Mouse (Mus musculus) adrenal gland, postnatal 25 days (tissue): Measurements from ENCODE around the gene Ppp2r2c. TPM values are rescaled to one million over a fixed set of nuclear protein-coding genes. Genes with fewer than 3 reads are reported as not detected.
A peak's percentile ranks its signal among the peaks of the same experiment; 100 is the strongest.

ENCODE experiments used
- DNase-seq: peaks from one replicate; pipeline ENCODE4 v3.0.0; 2021; ENCODE audit warnings: mixed read lengths
- long read RNA-seq: library from polyadenylated mRNA; stranded (forward); transcript quantifications from one replicate; pipeline ENCODE4 v2.0.0, GENCODE M21; 2021
- total RNA-seq: library from RNA; stranded (reverse); gene quantifications from 2 replicates; pipeline ENCODE4 v1.2.3, GENCODE M21; 2021

Ppp2r2c gene
- 4.7 and 7.5 TPM in 2 replicates for total RNA-seq
- long read RNA-seq, full-length matches to known transcripts, result 2 of 2 reads
- long read RNA-seq, partial matches to known transcripts, result 0 of 2 reads
- long read RNA-seq, other reads (novel, unspliced or antisense), result 0 of 2 reads

DNA sequence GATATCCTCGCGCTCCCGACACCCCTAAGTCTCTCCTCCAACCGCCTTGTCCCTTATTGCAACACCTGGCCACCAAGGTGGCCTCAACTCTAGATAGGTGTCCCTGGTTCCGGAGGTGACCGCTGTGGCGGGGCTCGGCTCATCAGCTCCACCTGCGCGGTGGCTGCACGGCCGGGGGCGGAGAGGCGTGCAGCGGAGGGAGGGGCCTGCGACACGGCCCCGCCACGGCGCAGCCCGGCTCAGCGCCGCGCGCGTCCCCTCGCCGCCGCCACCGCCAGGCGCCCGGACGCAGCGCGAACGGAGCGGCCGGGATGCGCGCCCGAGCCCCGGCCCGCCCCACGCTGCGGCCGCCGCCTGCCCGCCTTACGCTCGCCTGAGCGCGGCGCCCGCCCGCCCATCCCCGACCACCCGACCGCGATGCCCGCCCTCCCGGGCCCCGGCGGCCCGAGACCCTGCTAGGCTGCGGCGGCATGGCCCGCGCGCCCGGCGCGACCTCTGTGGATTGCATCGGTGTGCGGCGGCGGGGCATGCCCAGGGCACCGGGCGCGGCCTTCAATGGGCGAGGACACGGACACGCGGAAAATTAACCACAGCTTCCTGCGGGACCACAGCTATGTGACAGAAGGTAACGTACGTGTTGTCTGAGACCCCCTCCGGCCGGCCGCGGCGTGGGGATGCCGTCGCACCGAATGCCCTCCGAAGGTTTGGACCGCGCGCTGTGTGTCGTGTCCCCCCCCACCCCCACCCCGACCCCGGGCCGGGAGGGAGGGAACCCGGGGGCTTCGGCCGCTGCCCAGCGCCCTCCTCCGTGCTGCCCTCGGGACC lies at the start of gene Ppp2r2c:
Gene Ppp2r2c (plus strand): TSS at position 248 of the 825 bp plus-strand sequence.
- no peak for DNase-seq

DNA sequence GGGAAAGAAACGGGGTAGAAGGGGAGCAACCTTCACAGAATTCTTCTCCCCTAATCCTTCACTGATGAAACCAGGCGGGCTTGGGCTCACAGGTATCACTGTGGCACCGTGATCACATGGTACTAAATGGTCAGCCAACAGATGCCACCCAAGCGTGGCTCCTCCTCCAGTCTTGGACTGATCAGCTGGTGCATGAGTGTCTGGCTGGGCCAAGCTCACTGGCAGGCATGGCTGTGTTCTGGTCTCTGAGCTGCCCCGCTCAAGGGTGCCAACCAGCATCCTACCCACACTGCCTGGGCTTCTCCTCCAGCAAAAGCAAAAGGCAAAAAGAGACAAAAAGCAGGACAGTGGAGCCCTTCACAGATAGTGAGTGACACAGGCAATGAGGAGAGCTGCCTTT lies 48.6 kb upstream of the Ppp2r2c start:
- DNase-seq, result no peak

DNA sequence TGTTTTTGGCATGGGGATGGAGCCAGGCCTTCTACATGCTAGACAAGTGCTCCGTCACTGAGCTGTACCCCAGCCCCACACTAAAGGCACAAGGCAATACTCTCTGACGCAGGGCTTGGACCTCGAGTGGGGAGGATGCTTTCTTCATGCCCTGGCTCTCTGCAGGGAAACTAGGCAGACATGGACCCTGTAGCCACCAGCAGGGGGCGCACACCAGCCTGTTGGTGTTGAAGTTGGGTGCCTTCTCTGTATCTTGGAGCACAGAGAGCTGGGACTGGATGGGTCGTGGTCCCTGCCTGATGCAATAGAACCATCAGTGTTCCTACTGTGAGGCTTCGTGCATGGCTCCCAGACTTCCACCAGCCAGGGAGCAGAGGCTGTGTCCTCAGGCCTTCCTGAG lies 48.2 kb upstream of the Ppp2r2c start:
- peak; percentile 65 for DNase-seq

DNA sequence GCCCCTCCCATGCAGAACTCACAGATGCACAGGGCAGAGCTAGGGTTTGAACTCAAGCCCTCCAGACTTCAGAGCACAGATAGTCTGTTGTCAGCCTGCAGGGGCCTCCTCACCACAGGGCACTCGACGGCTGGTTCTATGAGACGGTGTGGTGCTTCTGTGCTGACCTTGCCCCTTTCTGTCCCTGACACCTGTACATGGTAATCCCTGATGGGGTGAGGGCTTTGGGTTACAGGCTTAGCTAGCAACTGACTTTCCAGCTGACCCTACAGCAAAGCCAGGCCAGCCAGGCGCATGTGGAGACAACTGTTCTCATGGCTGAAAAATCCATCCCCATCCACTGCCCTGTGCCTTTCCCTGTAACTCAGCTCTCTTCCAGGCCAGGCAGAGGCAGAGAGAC lies 45.4 kb upstream of the Ppp2r2c start:
- no peak for DNase-seq

DNA sequence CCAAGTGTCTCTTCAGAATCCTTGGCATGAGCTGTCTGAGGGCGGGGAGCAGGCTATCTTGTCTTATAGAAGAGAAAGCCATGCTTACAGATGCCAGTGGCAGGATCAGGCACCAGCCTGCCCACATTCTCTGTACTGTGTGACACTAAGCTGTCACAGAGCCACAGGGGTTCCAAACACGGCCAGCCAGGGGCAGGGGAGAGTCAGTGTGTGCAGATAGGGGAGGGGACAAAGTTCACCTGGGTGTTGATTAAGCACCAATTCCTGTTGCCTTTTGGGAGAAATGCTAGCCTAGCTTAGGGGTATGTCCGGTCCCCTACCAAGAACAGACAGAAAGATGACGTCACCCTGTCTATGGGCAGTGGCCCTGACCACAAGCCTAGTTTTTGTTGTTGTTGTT lies 39.2 kb upstream of the Ppp2r2c start:
- DNase-seq, result no peak

DNA sequence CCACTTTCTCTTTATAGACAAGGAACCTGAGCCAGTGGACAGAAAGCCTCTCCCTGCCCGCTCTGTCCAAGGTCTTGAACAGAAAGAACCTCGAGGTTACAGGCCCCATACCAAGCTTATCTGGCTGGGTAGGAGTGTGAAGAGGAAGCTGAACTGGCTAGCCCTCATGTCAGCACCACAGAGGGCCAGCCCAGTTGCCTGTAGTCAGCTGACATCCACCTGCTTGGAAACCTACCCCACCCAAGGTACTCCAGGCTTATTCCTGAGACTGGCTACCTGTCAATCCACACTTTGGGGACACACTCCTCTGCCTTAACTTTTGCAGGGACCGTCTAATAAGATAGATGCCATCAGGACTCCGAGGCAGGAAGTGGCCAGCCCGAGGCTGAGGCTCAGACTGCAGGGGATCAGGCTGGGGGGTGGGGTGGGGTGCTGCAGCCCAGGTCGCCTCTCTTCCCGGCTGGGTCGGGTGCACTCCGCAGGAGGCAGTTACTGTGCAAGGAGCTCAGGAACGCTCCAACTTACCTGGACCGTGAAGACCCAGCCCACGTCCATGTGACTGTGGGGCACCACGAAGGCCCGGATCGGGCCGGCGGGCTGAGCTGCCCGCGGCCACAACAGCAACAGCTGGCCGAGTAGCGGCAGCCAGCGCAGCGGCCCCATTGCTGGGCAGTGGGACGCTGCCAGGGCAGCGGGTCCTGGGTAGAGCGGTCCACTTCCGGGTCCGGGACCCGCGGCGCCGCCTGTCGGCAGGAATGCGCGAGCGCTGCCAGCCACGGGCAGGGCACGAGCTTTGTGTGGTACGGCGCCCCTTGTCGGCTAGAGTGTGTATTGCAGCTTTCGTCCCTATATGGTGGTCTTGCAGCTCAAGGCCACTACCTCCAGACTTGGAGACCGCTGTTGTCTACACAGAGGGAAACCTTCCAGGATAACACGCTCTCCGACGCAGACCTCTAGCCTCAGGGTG lies 38.1 kb upstream of the Ppp2r2c start, which contains the start of gene Man2b2:
Gene Man2b2 (minus strand): TSS at position 741 of the 967 bp plus-strand sequence.
- DNase-seq, result peak; percentile 93

DNA sequence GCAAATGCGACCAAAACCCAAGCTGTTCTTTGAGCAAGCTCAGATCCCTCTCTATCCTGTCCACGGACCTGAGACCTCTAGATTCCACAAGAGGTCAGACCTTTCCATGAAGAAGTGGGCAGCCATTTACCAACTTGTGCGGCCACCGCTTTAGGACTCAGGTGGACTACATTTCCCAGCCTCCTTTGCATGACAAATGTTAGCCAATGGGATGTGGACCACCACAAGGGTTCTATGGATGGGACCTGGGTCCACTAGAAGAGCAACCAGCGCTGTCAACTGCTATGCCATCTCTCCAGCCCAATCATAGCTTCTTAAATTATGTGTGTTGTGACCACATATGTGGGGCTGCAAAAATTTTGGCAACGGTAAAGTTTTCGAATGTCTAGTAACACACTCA lies 37.0 kb upstream of the Ppp2r2c start:
- no peak for DNase-seq

DNA sequence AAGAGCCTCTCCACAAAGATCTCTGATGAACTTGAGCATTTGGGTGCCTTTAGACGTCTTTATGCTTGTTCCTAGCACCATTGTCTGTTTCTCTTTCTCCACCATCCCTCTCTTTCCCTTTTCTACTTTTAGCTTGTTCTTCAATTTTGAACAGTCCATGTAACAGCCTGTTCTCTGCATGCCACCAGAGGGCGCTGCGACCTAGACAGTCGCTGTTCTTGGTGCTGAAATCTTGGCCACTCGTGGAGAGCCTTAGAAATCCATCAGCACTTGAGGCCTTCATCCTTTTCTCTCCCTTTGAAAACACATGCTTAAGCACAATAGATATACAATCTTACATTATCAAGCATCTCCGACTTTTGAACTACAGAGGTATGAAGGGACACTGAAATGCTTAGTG lies 32.4 kb upstream of the Ppp2r2c start:
- peak; percentile 80 for DNase-seq

DNA sequence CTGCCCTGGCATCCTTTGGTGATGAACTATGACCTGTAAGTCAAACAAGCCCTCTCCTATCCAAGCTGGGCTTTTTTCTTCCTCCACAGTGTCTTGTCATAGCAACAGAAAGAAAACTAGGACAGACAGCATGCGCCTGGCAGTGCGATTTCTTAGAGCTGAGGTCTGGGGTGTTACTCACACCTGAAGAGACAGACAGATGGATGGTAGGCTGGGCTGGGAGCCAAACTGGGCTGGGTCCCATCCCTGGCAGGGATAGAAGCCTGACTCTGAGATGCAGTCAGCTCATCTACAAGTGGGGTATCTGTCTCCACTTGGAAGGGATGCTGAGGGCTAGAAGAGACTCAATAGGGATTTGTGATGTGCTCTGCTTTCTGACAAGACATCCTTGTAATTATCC lies 29.3 kb upstream of the Ppp2r2c start:
- DNase-seq, result peak; percentile 15

DNA sequence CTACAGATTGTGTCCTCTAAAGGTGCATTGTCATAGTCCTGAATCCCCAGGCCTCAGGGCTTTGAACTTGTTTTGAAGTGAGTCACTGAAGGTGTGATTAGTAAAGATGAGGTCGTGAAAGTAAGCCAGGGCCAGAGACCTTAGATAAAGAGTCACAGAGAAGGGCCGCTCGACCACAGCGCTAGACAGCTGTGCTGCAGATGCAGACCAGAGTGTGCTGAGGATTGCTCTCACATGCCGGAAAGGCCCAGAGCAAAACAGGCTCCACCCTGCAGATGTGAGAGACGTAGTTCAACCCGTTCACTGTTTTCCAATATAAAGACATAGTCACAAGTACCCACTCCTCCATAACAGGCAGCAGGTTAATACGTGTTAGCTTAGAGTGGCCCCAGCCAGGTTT lies 28.7 kb upstream of the Ppp2r2c start:
- DNase-seq, result no peak

DNA sequence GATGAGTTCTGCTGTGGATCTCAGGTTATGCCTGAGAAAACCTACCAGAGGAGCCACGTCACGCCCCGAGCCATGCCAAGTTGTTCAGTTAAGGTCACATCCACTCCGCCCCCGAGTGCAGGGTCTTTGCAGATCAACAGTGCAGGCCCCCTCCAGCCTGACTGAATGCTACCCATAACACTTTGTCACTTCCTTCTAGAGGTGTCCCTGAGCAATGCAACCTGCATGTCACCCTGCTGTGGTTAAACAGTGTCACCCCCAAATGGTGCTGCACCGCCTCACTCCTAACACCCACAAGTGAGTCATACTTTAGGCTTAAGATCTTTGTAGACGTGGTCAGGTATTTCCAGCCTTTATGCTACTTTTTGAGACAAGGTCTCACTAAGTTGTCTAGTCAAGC lies 28.2 kb upstream of the Ppp2r2c start:
- no peak for DNase-seq

DNA sequence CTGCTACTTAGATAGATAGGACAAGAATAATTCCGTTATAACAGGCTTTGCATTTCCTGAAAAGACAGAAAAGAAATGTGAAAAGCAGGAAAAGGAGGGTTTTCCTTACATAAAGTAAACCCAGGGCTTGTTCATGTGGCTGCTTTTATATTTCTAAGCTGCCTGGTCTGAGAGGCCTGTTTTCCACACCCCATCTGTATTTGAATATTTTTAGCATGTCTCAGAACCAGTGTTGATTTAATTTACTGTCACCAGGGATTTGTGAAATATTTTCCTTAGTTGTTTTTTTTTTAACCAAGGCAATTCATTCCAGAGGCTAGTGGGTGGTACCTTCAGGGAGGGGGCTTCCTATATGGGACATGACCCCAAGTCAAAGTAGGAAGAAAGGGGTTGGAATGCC lies 26.6 kb upstream of the Ppp2r2c start:
- DNase-seq, result no peak

DNA sequence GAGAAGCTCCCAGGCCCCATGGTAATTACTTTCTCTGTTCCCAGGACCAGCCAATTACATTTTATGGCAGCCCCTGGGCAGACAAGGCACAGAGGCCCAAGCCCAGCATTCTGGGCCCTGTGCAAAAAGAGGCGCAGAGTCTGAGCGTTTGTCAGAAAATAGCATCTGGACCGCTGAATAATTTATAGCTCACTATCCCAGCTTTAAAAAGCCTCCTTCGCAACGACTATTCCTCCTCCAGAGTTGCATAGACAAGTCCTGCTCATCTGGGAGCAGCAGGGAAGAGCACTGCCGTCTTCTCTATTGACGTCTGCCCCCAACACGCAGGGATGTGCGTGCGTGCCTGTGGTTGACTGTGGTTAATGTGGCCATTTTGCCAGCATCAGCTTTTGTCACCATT lies 23.8 kb upstream of the Ppp2r2c start:
- DNase-seq, result no peak

DNA sequence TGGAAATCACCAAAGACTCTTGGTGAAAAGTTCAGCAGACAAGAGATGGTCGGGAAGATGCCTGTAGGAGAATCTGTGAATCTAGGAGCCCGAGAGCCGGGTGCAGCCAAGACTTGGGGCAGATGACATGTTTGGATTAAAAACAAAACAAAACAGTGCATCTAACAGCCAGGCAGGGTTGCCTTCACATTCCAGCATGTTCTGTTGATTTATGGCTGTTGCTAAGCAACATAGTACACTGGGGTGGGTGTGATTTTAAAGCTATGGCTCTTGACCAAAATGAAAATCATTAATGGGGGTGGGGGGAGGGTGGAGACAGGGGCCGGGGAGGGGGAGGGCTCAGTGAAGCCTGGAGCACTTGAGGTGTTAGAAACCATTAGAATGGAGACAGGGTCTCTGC lies 16.7 kb upstream of the Ppp2r2c start:
- no peak for DNase-seq

DNA sequence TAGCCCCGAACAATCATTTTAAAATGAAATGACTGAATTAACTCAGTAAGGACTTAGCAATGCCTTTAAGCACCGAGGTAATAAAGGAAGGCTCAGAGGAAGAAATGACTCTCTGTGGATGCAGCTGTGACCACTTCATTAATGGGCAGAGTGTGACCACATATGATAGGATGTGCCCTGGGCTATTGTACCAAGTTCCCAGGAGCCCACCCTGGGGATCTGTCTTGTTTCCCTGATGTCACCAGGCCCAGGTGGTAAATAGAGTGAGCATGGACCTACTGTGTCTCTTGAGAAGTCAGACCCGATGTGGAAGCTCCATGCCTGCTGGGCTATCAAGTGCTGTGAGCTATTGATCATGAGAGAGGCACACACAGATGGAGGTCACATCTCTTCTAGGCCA lies 13.1 kb upstream of the Ppp2r2c start:
- no peak for DNase-seq

DNA sequence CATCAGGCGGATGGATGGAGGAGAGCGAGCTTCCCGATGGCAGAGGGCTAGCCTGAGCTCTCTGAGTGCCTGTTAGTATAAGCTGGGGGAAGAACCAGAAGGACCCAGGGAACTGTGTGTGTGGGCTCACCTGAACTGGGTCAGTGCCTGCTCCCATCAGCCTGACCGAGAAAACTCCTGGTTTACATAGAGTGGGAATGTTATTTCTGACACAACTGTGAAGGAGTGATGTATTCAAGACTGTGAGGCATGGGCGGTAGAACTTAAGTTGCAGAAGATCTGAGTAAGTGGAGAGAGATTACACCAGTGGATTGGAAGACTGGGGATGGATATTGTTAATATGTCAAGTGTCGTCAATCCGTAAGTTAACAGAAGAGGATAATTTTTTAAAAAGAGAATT lies 11.8 kb upstream of the Ppp2r2c start:
- DNase-seq, result no peak

DNA sequence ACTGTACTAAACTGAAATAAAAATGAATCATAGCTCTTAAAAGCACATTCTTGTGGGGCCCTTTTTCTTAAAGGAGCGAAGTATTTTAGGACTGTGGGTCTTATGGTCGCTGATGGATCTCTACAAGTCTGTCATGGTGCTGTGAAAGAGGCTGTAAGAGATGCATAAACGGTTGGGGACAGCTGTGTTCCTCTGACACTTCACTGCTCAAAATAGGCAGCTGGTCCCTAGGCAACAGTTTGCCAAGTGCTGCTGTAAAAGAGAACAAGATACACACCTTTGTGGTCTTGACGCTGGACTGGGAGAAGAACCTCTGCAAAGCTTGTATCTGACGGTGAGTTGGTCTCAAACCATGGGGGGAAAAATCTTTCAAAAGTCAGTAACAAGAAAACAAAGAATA lies 10.8 kb upstream of the Ppp2r2c start:
- DNase-seq, result no peak

DNA sequence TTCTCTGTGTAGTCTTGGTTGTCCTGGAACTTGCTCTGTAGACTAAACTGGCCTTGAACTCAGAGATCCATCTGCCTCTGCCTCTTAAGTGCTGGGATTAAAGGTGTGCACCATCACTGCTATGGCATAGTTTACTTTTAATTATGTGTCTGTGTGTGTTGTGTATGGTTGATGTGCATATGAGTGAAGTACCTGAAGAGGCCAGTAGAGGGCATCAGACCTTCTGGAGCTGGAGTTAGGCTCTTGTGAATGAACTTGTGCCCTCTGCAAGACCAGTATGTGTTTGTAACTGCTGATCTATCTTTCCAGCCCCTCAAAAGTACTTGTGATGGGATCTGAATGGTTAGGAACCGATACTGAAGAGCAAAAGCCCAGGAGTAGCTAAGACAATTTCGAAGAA lies 7.2 kb upstream of the Ppp2r2c start:
- no peak for DNase-seq

DNA sequence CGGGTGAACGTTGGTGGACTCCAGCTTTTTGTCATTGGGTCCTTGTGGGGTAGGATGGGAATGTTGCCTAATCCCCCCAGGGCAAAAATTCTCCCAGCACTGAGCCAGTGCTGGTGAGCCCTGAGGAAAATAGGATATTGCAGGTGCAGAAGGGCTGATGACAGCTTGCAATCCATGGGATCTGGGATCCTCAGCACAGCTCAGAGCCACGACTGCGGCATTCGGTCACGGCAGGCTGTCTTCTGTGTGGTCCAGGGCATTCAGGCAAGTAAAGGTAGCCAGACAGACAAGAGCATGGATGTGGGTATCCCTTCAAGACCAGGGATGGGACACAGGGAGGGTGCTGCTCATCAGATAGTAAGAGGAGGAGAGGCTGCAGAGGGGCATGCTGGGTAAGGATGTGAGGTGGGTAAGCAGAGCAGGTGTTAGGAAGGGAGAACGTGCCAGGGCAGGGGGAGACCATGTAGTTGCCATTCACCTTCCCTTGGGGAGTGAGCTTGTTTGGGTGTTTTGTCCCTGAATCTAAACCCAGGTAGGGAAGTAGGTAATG lies 1.5 kb upstream of the Ppp2r2c start:
- no peak for DNase-seq

DNA sequence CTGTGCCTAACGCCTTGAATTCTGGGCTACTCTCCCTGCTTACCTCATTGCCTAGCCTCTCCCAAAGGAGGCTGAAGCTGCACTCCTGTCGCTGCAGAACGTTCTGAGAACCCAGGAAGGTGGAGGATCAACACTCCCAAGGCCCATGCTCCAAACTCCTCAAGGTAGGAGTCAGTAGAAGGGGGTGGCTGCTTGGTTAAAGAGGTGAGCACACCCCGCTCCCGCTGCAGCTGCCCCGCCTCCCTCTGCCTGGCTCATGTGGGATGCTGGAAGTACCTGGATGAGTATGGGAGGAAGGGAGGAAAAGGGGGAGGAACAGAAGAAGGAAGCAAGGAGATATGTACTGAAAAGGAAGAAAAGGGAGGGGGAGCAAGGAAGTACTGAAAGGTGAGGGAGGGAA lies 752 bp upstream of the Ppp2r2c start:
- DNase-seq, result no peak

DNA sequence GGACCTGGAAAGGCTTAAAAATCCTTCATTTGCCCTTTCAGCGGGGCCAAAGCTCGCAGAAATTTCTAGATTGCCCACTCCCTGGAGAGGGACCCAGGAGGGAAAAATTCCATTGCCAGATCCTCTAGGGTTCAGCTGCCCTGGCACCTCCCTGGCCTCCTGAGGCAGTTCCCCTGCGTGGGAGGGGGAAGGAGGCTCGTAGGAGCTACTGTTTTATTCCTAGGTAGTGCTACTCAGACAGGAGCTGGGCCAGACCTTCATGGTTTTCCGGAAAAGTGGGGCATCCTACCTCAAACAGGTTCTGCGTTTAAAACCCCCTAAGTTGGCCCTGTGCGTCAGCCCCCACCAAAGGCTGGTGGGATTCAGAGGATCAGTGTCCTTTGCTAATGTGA lies 869 bp downstream of the Ppp2r2c start:
- DNase-seq, result no peak

DNA sequence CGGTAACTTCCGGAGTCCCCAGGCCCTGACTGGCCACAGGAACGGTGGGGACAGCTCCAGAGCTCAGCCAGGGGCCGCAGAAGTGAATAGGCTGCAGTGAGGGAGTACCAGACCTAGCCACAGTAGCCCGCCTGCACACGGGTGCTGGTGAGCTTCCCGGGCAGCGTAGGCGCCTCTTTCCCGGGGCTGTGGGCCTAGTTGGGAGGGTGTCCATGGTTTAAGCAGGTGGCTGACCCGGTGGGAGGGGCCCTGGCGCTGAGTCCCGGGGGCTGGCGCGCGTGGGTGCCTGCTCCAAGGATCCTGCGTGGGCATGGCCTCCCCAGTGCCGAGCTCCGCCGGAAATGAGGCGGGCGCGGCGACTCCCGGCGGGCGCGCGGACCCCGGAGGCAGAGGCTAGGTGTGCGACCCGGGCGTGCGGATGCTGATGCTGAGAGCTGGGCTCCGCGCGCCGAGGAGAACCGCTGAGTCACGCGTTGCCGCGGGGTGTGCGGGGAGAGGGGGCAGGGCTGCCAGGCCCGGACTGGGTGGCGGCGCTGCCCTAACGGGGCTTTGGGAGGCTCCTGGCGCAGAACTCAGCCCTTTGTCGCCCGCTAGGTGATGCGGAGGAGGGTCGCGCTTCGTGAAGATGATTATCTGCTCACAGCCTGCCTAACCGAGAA lies 1.4 kb downstream of the Ppp2r2c start:
- peak; percentile 45 for DNase-seq
